Mouse (Mus musculus) lung, postnatal 0 days (tissue): ENCODE measurements at regions not wholly inside any gene's neighbourhood (a gene's known extent, or its start where the extent isn't known, plus 50 kb on each side); places are given as distances from the start of the nearest gene placed in this dataset.

Source experiments
- ATAC-seq: fragments of 200-750 bp; cut with Nextera tagmentation; 2 replicates; pipeline ENCODE4 v1.8.0; 2017; ENCODE audit warnings: moderate library complexity
- DNase-seq: peaks from one replicate; pipeline ENCODE4 v3.0.0-alpha.2; 2016; ENCODE audit warnings: low spot score
- H3K27ac ChIP-seq: fragments of 300-500 bp; sonication (generic); 2 replicates; pipeline ENCODE4 v1.5.1; 2014; ENCODE audit warnings: antibody characterized with exemption, mild to moderate bottlenecking, low read length, mixed read lengths
- H3K27me3 ChIP-seq: fragments of 300-500 bp; sonication (generic); replicated peaks from 2 replicates; pipeline ENCODE4 v1.6.1; 2014; ENCODE audit warnings: low read length, mixed read lengths; ENCODE audit not compliant: insufficient read depth
- H3K36me3 ChIP-seq: fragments of 300-500 bp; sonication (generic); 2 replicates; pipeline ENCODE4 v1.6.1; 2014; ENCODE audit warnings: low read length, mixed read lengths; ENCODE audit not compliant: insufficient read depth
- H3K4me1 ChIP-seq: fragments of 300-500 bp; sonication (generic); 2 replicates; pipeline ENCODE4 v1.6.1; 2014; ENCODE audit warnings: antibody characterized with exemption, low read depth, low read length, mixed read lengths; ENCODE audit not compliant: insufficient read depth
- H3K4me2 ChIP-seq: fragments of 300-500 bp; sonication (generic); replicated peaks from 2 replicates; pipeline ENCODE4 v1.6.1; 2014; ENCODE audit warnings: low read depth, mild to moderate bottlenecking, low read length, moderate library complexity, mixed read lengths
- H3K4me3 ChIP-seq: fragments of 300-500 bp; sonication (generic); 2 replicates; pipeline ENCODE4 v1.5.1; 2014; ENCODE audit warnings: low read depth, low read length
- H3K9ac ChIP-seq: fragments of 300-500 bp; sonication (generic); replicated peaks from 2 replicates; pipeline ENCODE4 v1.6.1; 2014; ENCODE audit warnings: low read depth, mild to moderate bottlenecking
- H3K9me3 ChIP-seq: fragments of 300-500 bp; sonication (generic); 2 replicates; pipeline ENCODE4 v1.6.1; 2016; ENCODE audit warnings: low read length, mixed read lengths
- CTCF ChIP-seq: IDR thresholded peaks from 2 replicates; pipeline ENCODE4 v1.5.1; 2016; ENCODE audit warnings: antibody characterized with exemption, mild to moderate bottlenecking
- EP300 ChIP-seq: IDR thresholded peaks from 2 replicates; pipeline ENCODE4 v1.6.1; 2016; ENCODE audit warnings: antibody characterized with exemption, mild to moderate bottlenecking, control low read depth
- WGBS: fragments of 180-500 bp; shearing (Covaris S2); extraction: QIAGEN DNeasy Blood & Tissue Kit; methylation state at CpG from one replicate; pipeline ENCODE4 v1.1.7; 2014; 5-methylcytosine and 5-hydroxymethylcytosine counted together

DNA sequence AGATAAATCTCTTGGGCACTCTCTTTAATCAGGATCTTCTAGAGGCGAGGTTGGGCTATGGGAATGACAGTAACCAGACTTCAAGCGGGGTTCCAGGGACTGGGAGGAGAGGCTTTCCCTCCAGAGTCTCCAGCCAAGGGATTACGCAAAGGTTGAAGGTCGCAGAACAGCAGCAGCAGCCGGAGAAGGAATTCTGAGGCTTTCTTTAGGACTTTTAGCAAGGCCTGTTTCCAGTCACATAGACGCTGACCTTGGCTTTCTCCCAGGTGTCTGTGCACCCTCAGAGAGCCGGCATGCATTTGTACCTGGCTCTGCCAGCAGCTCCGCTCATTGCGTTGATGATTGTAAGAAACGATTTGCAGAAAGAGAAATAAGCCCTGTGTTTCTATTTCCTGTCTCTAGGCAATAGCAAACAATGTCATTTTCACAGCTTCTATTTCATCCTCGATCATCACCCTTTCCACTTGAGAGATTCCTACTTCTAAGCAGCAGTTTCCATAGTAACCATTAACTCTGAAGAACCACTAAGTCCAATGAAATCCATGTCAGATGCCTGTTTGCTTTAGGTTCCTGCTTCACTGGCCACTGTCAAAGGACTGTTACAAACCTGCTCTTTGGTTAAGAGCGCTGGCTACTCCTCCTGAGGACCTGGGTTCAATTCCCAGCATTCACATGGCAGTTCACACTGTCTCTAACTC lies 104.7 kb upstream of the Tmem72 start:
- TF ChIP-seq EP300 (no peak), CTCF (no peak)
- no peaks in the 10 kb centered on the region for H3K27me3 ChIP-seq
- no peaks in the 10 kb centered on the region for H3K36me3 ChIP-seq
- 39% methylated on average over 12 of the region's 12 CpGs for WGBS
- no peaks in the 10 kb centered on the region for H3K4me1 ChIP-seq
- peak; percentile 47; the same call in 1 of the 2 replicates for ATAC-seq
- no peak overlapping the region for H3K4me3 ChIP-seq
- H3K9ac ChIP-seq: no peak overlapping the region
- no peak overlapping the region for H3K27ac ChIP-seq
- no peaks in the 10 kb centered on the region for H3K9me3 ChIP-seq
- DNase-seq: peak; percentile 57
- H3K4me2 ChIP-seq: no peak overlapping the region

DNA sequence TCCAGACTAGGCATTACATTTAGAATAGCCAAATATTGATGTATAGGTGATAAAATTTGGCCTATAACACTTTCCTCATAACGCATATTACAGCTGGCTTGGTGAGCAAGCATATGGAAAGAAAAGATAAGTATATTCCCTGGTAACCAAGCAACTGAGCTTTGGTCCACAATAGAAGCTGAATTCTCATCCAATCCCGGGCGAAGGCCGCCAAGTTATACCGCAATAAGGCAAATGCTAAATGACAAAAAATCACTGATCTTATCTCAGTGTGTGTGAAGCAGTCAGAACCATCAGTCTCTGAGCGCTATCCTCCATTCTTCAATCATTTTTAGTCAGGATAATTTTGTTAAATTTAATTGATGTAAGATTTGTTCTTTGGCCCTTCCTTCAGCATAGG lies 105.9 kb upstream of the Tmem72 start:
- Histone ChIP-seq H3K4me1 (no peaks in the 10 kb centered on the region), H3K9me3 (no peaks in the 10 kb centered on the region), H3K27ac (no peak overlapping the region), H3K9ac (no peak overlapping the region), H3K4me2 (no peak overlapping the region), H3K36me3 (no peaks in the 10 kb centered on the region), H3K4me3 (no peak overlapping the region), H3K27me3 (no peaks in the 10 kb centered on the region)
- 92% methylated on average over 6 of the region's 6 CpGs for WGBS
- TF ChIP-seq CTCF (no peak), EP300 (no peak)
- DNase-seq (no peak), ATAC-seq (no peak)

DNA sequence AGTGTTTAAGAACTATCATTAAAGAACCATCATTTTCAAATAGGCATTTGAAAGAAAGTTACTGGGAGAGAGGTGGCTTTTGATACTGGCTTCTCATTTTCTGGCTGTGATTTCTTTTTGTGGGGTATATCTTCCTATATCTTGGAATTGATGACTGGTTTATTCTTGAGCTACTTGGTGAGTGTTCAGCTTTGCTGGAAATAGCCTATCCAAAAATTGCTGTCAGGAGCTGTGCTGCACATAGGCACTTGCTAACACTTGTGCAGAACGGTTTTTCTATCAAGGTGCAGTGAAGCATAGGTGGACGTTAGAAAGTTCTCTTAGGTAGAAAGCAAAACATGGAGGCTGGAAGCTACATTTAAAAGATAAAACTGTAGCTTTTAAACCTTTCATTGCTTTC lies 108.9 kb upstream of the Tmem72 start:
- no peaks in the 10 kb centered on the region for H3K9me3 ChIP-seq
- no peak overlapping the region for H3K4me2 ChIP-seq
- DNase-seq (no peak), ATAC-seq (no peak)
- H3K9ac ChIP-seq: no peak overlapping the region
- no peak overlapping the region for H3K27ac ChIP-seq
- 70% methylated on average over 2 of the region's 2 CpGs for WGBS
- no peaks in the 10 kb centered on the region for H3K4me1 ChIP-seq
- no peaks in the 10 kb centered on the region for H3K36me3 ChIP-seq
- TF ChIP-seq EP300 (no peak), CTCF (no peak)
- no peak overlapping the region for H3K4me3 ChIP-seq
- H3K27me3 ChIP-seq: no peaks in the 10 kb centered on the region

DNA sequence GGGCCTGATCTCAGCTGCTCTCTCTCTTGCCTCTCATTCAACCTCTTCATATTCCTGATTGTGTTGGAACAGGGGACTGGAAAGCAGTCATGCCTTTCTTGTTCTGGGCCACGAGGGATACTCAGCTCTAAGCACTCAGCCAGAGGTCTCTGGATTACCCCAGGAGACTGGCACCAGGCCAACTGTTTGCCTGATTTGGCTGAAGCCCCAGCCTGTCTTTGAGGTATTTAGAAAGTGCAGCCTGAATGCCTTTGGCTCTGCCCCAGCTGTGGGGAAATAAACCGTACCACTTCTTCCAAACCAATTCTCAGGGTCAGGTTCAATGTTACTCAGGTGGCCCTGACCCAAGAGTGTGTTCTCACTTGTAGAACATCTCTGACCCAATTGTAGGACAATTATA lies 112.6 kb upstream of the Tmem72 start:
- H3K27ac ChIP-seq: no peak overlapping the region
- H3K4me2 ChIP-seq: no peak overlapping the region
- DNase-seq (peak; percentile 36), ATAC-seq (peak; percentile 23)
- no peaks in the 10 kb centered on the region for H3K9me3 ChIP-seq
- WGBS: 27% methylated on average over 2 of the region's 2 CpGs
- H3K4me1 ChIP-seq: no peaks in the 10 kb centered on the region
- H3K4me3 ChIP-seq: no peak overlapping the region
- TF ChIP-seq CTCF (no peak), EP300 (no peak)
- no peak overlapping the region for H3K9ac ChIP-seq
- no peaks in the 10 kb centered on the region for H3K36me3 ChIP-seq
- H3K27me3 ChIP-seq: no peaks in the 10 kb centered on the region

DNA sequence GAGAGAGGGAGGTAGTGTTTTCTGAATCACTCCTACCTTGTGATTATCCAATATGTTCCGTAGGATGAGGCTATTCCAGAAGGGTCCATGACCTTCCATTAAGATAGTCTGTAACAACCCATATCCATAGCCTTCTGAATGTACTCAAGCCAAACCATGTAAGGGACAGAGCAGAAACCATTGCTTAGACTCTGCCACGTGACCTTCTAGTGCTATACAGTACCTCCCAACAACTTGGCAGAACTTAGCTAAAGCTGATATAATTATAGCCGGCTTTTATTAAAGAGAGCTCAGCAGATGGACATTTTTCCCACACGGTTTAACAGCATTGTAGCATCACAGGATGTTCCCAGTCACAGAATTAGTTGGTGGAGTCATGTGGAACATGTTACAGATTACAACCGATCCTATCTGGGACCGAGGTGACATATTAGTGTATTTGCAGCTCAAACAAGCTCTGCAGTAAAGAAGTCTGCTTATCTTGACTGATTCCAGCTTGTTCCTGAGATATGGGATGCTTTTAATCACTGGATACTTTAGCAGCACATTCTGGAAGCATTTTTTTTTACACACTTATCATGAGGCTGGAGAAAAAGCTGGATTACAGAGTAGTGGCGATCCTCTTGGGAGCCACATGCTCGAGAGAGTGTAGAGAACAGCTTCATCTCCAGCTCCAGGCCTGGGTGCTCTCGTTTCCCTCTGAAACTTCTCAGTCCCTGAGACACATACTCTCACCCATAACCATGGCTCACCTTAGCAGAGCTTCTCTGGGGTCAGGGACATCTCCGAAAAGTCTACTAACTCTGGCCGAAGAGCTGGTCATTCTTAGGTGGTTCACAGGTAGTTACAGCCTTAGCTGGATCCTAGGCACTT lies 129.5 kb upstream of the Tmem72 start:
- Histone ChIP-seq H3K27me3 (no peaks in the 10 kb centered on the region), H3K4me1 (no peaks in the 10 kb centered on the region), H3K27ac (no peak overlapping the region), H3K9me3 (no peaks in the 10 kb centered on the region), H3K36me3 (no peaks in the 10 kb centered on the region), H3K9ac (no peak overlapping the region), H3K4me2 (no peak overlapping the region), H3K4me3 (no peak overlapping the region)
- no peak for DNase-seq
- WGBS: 63% methylated on average over 11 of the region's 11 CpGs
- TF ChIP-seq CTCF (no peak), EP300 (no peak)
- no peak for ATAC-seq

DNA sequence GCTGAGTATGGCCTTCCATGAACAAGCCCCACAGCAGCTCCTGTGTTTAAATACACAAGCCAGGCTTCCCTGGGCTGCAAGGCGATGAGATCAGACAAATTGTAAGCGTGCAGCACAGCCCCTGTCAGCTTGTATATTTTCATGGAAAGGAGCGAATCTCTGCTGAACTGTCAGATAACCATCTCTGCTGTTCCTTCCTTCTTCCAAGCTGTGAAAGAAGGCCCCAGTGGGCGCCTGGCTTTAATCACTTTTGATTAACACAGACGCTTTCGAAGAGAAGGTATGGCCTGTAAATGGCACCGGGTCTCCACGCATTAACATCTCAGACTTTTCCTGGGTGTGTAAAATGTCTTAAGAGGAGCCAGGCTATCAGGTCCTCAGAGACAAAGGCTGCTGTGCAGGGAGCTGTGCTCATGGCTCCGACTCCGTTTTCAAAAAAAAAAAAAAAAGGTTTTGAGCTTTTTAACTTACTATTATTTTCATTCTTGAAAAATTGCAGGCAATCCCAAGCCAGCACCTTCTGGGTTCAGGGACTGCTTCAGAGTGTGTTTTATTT lies 131.9 kb upstream of the Tmem72 start:
- H3K4me1 ChIP-seq: no peaks in the 10 kb centered on the region
- no peak overlapping the region for H3K9ac ChIP-seq
- H3K27ac ChIP-seq: no peak overlapping the region
- WGBS: 51% methylated on average over 10 of the region's 10 CpGs
- no peak for TF ChIP-seq CTCF
- no peak for TF ChIP-seq EP300
- no peak overlapping the region for H3K4me2 ChIP-seq
- no peaks in the 10 kb centered on the region for H3K36me3 ChIP-seq
- no peaks in the 10 kb centered on the region for H3K9me3 ChIP-seq
- H3K4me3 ChIP-seq: no peak overlapping the region
- ATAC-seq (no peak), DNase-seq (no peak)
- H3K27me3 ChIP-seq: no peaks in the 10 kb centered on the region
